Mouse (Mus musculus) liver, postnatal 0 days (tissue): ENCODE data around the gene Mtg2.

Experiments
- CTCF ChIP-seq: sonication (generic); IDR thresholded peaks from 2 replicates; pipeline ENCODE4 v1.5.1; 2016; ENCODE audit warnings: antibody characterized with exemption, low read depth
- EP300 ChIP-seq: IDR thresholded peaks from 2 replicates; pipeline ENCODE4 v1.6.1; 2016; ENCODE audit warnings: antibody characterized with exemption, low read depth, mild to moderate bottlenecking

DNA sequence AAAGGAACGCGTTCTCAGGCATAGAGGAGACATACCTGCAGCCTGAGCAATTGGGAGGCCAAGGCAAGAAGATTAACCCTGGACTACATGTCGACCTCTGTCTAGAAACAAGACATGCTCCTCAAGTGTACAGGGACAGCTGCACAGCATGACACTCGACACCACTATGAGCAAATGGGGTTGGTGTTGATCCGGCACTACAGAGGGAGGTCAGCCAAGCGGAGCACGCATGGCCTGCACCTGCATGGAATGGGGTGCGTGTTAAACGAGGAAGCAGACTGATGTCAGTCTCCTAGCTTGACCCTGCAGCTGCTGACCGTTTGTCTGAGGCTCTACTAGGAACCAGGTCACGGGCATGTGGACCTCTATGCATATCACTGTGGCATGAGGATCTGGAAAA lies 19.9 kb downstream of the Mtg2 start:
- TF ChIP-seq CTCF (no peak), EP300 (no peak)
